19 mouse cellular contexts compared by ENCODE assay signal in genomic region chr8:95164469-95164868, GRCm38 (mm10). TPM values are rescaled to one million over a fixed set of nuclear protein-coding genes. Genes with fewer than 3 reads are reported as not detected.
DNase-seq lines count a peak whose midpoint lies in the region; ATAC-seq lines count a peak whose summit lies in the region.
"Had no signal": no experiment of that assay in that cellular context is flagged by ENCODE, and none has a peak within 500 bp of the region (broad histone marks: within the 10 kb centered on the region; RNA-seq: fewer than 3 reads in every experiment).

No protein-coding gene starts in this region.

- DNase-seq in hindbrain, embryonic 10.5 days (ENCODE audit: low spot score), result no peak
- DNase-seq in kidney, postnatal 36 days, result no peak
- no peak for DNase-seq in hindbrain, embryonic 14.5 days (ENCODE audit: low spot score)
- DNase-seq in testis, postnatal 14 days (ENCODE audit: low spot score), result no peak
- DNase-seq in urinary bladder, postnatal 25 days (ENCODE audit: low spot score), result no peak
- DNase-seq: adrenal gland, postnatal 14 days; cerebellum, adult 11-12 months; cerebellum, adult 9-11 months; cerebellum, postnatal 36 days; gastrocnemius, adult 2 months; gastrocnemius, postnatal 25 days had no signal

- H3K36me3 ChIP-seq in hindbrain, embryonic 10.5 days, result no peaks in the 10 kb centered on the region
- no peaks in the 10 kb centered on the region for H3K36me3 ChIP-seq in hindbrain, embryonic 16.5 days (ENCODE audit: control insufficient read depth, insufficient read depth, low read length)
- H3K36me3 ChIP-seq in kidney, embryonic 15.5 days, result no peaks in the 10 kb centered on the region
- H3K36me3 ChIP-seq in hindbrain, embryonic 14.5 days (replicated peaks; ENCODE audit: control insufficient read depth, insufficient read depth), result no peaks in the 10 kb centered on the region
- no peaks in the 10 kb centered on the region for H3K36me3 ChIP-seq in limb, embryonic 13.5 days
- H3K36me3 ChIP-seq: embryonic facial prominence, embryonic 15.5 days; heart, embryonic 12.5 days; hindbrain, embryonic 15.5 days had no signal

- peak overlapping the region; percentile 62 for H3K27ac ChIP-seq in hindbrain, embryonic 10.5 days
- H3K27ac ChIP-seq in hindbrain, embryonic 16.5 days (ENCODE audit: low read depth, low read length), result no peak overlapping the region
- no peak overlapping the region for H3K27ac ChIP-seq in kidney, embryonic 15.5 days
- no peak overlapping the region for H3K27ac ChIP-seq in hindbrain, embryonic 14.5 days
- H3K27ac ChIP-seq in limb, embryonic 13.5 days, result no peak overlapping the region; the same call in 1 of the 2 replicates
- H3K27ac ChIP-seq: embryonic facial prominence, embryonic 15.5 days; hindbrain, embryonic 15.5 days had no signal

- no peaks in the 10 kb centered on the region for H3K27me3 ChIP-seq in hindbrain, embryonic 10.5 days (ENCODE audit: insufficient read depth, poor library complexity, severe bottlenecking)
- H3K27me3 ChIP-seq in hindbrain, embryonic 16.5 days (replicated peaks; ENCODE audit: control insufficient read depth, insufficient read depth, low read length), result no peaks in the 10 kb centered on the region
- no peaks in the 10 kb centered on the region; the same call in 1 of the 2 replicates for H3K27me3 ChIP-seq in kidney, embryonic 15.5 days
- H3K27me3 ChIP-seq in hindbrain, embryonic 14.5 days (ENCODE audit: control insufficient read depth, insufficient read depth, low read length), result no peaks in the 10 kb centered on the region
- H3K27me3 ChIP-seq in limb, embryonic 13.5 days, result no peaks in the 10 kb centered on the region
- H3K27me3 ChIP-seq: embryonic facial prominence, embryonic 15.5 days; hindbrain, embryonic 15.5 days had no signal

- peaks cover 24% of the 10 kb centered on the region for H3K4me1 ChIP-seq in hindbrain, embryonic 10.5 days (replicated peaks)
- H3K4me1 ChIP-seq in hindbrain, embryonic 16.5 days (ENCODE audit: control insufficient read depth, insufficient read depth, low read depth, low read length), result no peaks in the 10 kb centered on the region
- peaks cover 8% of the 10 kb centered on the region; the same call in 1 of the 2 replicates for H3K4me1 ChIP-seq in kidney, embryonic 15.5 days
- H3K4me1 ChIP-seq in hindbrain, embryonic 14.5 days (replicated peaks; ENCODE audit: control insufficient read depth, insufficient read depth, low read length), result no peaks in the 10 kb centered on the region
- H3K4me1 ChIP-seq in limb, embryonic 13.5 days, result peaks cover 5% of the 10 kb centered on the region
- H3K4me1 ChIP-seq: embryonic facial prominence, embryonic 15.5 days; hindbrain, embryonic 15.5 days had no signal

- H3K4me3 ChIP-seq in hindbrain, embryonic 10.5 days, result no peak overlapping the region
- H3K4me3 ChIP-seq in hindbrain, embryonic 16.5 days (ENCODE audit: low read length), result no peak overlapping the region
- H3K4me3 ChIP-seq in kidney, embryonic 15.5 days (replicated peaks), result no peak overlapping the region
- no peak overlapping the region for H3K4me3 ChIP-seq in hindbrain, embryonic 14.5 days (replicated peaks; ENCODE audit: low read length)
- no peak overlapping the region for H3K4me3 ChIP-seq in limb, embryonic 13.5 days
- H3K4me3 ChIP-seq: embryonic facial prominence, embryonic 15.5 days; erythroblast, embryonic 14.5 days; gastrocnemius, adult 2 months; heart, embryonic 12.5 days; hindbrain, embryonic 15.5 days had no signal

- no peak overlapping the region for H3K9ac ChIP-seq in hindbrain, embryonic 16.5 days (ENCODE audit: low read depth, low read length)
- no peak overlapping the region for H3K9ac ChIP-seq in kidney, embryonic 15.5 days
- no peak overlapping the region for H3K9ac ChIP-seq in hindbrain, embryonic 14.5 days
- no peak overlapping the region for H3K9ac ChIP-seq in limb, embryonic 13.5 days
- H3K9ac ChIP-seq: embryonic facial prominence, embryonic 15.5 days; heart, embryonic 12.5 days; hindbrain, embryonic 15.5 days had no signal

- H3K4me2 ChIP-seq in hindbrain, embryonic 16.5 days (ENCODE audit: low read length), result no peak overlapping the region
- H3K4me2 ChIP-seq in kidney, embryonic 15.5 days, result no peak overlapping the region
- no peak overlapping the region for H3K4me2 ChIP-seq in hindbrain, embryonic 14.5 days (replicated peaks)
- H3K4me2 ChIP-seq in limb, embryonic 13.5 days (replicated peaks), result no peak overlapping the region
- H3K4me2 ChIP-seq: embryonic facial prominence, embryonic 15.5 days; heart, embryonic 12.5 days; hindbrain, embryonic 15.5 days had no signal

- WGBS in hindbrain, embryonic 10.5 days, result 58% methylated on average over 7 of the region's 7 CpGs
- WGBS in hindbrain, embryonic 16.5 days, result 53% methylated on average over 7 of the region's 7 CpGs
- 32% methylated on average over 7 of the region's 7 CpGs for WGBS in kidney, embryonic 15.5 days
- WGBS in hindbrain, embryonic 14.5 days, result 54% methylated on average over 7 of the region's 7 CpGs
- 28% methylated on average over 7 of the region's 7 CpGs for WGBS in limb, embryonic 13.5 days

- ATAC-seq in hindbrain, embryonic 16.5 days, result no peak
- ATAC-seq in kidney, embryonic 15.5 days (replicated peaks; ENCODE audit: low FRiP score), result 0 out of 2 replicates have a peak, but pooled peaks have one; percentile 46
- peak; percentile 27; the same call in 1 of the 2 replicates for ATAC-seq in hindbrain, embryonic 14.5 days (ENCODE audit: low FRiP score)
- 0 out of 2 replicates have a peak, but pooled peaks have one; percentile 42 for ATAC-seq in limb, embryonic 13.5 days (ENCODE audit: low FRiP score, low read depth)
- ATAC-seq: forebrain, embryonic 16.5 days had no signal

- H3K9me3 ChIP-seq in hindbrain, embryonic 10.5 days, result no peaks in the 10 kb centered on the region
- no peaks in the 10 kb centered on the region for H3K9me3 ChIP-seq in hindbrain, embryonic 16.5 days (ENCODE audit: control insufficient read depth, low read length)
- no peaks in the 10 kb centered on the region for H3K9me3 ChIP-seq in kidney, embryonic 15.5 days (replicated peaks)
- no peaks in the 10 kb centered on the region for H3K9me3 ChIP-seq in hindbrain, embryonic 14.5 days (ENCODE audit: control insufficient read depth, low read length)
- no peaks in the 10 kb centered on the region for H3K9me3 ChIP-seq in limb, embryonic 13.5 days
- H3K9me3 ChIP-seq: embryonic facial prominence, embryonic 15.5 days; heart, embryonic 12.5 days; hindbrain, embryonic 15.5 days had no signal

RNA-seq across cellular contexts. Expression of gene Kifc3, which starts 38.1 kb away (rescaled TPM):
- polyA plus RNA-seq in hindbrain, embryonic 10.5 days (2016; fragmentation: Nextera tagmentation; extraction: Ambion mirVana), result 6.5 and 9.1 TPM in 2 replicates
- 24.0 and 27.7 TPM in 2 replicates for polyA plus RNA-seq in hindbrain, embryonic 16.5 days (2015; fragmentation: Nextera tagmentation; extraction: Ambion mirVana)
- polyA plus RNA-seq in kidney, embryonic 15.5 days (2015; fragmentation: Nextera tagmentation; extraction: Ambion mirVana), result 28.7 and 28.8 TPM in 2 replicates
- 22.0 and 24.2 TPM in 2 replicates for polyA plus RNA-seq in hindbrain, embryonic 14.5 days (2014; fragmentation: Nextera tagmentation; extraction: Ambion mirVana)
- polyA plus RNA-seq in limb, embryonic 13.5 days (2015; fragmentation: Nextera tagmentation; extraction: Ambion mirVana), result 15.5 and 16.8 TPM in 2 replicates
